Mouse (Mus musculus) kidney, postnatal 25 days (tissue): ENCODE data around the gene Cops7a.
A peak's percentile ranks its signal among the peaks of the same experiment; 100 is the strongest.

Source experiments
- DNase-seq, 2 experiments: peaks; one replicate each; pipeline ENCODE4 v3.0.0; 2021; ENCODE audit warnings: mixed read lengths in 2 of 2

Gene Cops7a

DNA sequence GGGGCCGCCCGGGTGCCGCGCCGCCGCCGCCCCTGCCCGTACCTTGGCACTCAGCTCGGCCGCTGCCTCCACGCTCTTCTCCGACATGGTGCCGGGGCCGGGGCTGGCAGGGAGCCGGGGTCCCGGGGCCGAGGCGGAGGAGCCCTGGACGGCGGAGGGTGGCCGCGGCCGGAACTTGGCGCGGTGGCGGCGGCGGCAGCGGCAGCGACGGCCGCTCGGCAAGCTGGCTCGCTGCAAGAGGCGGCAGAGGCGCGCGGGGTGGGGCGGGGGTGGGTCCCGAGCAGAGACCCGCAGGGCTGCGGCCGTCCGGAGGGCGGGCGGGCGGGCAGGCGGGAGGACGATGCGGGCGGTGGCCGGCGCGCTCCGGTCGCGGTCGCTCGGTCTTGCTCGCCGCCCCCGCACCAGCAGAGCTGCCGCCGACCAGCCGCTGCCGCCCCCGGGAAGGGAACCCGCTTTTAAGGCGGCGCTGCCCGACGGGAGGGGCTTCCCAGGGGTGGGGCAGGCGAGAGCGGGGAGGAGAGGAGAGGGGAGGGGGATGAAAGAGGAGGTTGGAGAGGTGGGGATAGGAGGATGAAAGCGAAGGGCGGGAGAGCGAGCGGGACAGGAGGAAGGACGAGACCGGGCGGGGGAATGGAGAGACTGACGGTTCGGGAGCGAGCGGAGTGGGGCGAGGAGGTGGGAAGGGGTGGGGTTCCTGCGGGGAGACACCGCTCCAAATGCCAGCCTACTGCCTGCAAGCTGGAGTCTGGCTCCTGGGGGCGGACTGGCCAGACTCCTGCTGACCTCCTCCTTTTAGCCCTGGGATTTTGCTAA, 47.6 kb downstream of the Cops7a start:
- peak; percentile 92 to 98 for DNase-seq

DNA sequence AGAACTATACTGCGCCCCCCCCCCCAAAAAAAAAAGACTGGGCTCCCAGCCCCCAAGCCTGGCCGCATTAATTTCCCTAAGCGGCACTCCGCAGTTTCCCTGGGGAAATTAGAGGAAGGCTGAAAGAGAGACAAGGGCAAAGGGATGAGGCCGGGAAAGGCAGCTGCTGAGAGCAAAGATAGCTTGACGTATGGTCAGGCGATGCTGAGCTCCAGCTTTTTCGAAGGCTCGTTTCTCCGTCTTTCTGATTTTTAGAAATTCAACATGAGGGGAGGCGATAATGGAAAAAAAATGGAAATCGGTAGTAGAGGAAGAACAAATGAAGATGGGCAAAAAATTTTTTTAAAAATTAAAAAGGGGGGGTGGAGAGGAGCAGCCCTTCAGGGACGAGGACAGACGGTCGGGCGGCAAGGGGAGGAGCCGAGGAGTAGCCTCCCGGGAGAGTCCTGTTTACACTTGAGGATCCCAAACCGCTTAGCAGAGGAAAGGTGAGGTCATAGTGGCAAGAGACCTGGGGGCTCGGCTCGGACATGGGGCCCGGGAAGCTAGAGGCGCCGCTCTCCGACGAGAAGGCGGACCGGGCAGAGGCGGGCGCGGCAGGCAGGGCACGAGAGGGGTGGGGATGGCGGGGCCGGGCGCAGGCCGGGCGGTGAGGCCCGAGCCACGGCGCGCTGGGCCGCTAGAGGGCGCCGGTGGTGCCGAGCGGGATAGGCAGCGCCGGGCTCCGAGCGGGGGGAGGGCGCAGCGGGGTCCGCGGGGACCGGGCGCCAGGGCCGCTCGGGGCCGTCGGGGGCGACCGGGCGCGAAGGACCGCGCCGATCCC, 48.4 kb downstream of the Cops7a start:
- DNase-seq = peak; percentile 91 to 95

GRCm38 (mm10) chr6:124915942-124916694, 49.2 kb downstream of the Cops7a start:
- peak; percentile 65 to 90 for DNase-seq

GRCm38 (mm10) chr6:124915160-124915941, 50.0 kb downstream of the Cops7a start:
- DNase-seq = peak; percentile 69 to 87

- no peak for DNase-seq
These were observed 50.8 kb downstream of the Cops7a start for GRCm38 (mm10) chr6:124914511-124914910.

DNA sequence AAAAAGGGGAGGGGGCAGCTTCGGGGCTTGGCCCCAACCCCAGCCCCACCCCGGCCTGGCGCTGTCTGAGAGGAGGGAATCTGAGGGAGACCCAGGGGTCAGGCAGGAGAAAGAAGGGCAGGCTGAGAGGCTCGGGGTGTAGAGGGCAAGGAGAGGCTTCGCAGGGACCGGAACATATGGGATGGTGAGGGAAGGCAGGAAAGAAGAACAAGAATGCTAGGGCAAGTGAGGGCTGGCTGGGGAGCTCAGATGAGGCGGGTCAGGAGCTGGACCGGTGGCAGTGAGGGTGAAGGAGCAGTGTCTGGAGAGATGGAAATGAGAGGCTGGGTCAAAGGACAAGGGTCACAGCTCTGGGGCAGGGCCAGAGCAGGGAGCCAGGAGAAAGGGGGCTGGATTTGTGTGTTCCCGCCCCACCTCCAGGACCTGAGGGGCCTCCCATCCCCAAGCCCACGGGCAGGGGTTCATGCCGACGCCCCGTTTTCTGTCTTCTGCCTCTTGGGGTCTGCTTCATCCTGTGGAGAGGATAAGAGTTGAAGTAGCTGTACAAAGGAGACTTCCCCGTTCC, 51.5 kb downstream of the Cops7a start:
- peak; percentile 64 to 86 for DNase-seq

DNA sequence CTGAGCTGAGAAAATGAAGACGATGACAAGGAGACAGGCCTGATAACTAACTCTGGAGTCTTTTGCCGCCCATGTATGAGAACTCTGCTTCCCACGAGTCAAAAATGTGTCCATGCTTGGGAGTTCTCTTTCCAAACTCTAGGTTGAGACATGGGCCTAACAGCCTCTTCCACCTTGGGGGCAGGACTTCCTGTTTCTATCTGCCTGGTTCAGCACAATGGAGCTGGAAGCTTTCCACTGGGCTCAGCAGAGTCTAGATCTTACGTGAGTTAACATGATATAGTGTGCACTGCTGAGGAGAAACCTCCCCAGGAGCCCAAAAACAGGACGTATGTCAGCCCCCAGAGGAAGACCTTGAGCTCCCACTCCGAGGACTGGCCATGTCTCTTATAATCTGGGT, 52.1 kb downstream of the Cops7a start:
- peak in 1 of 2 experiments; percentile 51 for DNase-seq

DNA sequence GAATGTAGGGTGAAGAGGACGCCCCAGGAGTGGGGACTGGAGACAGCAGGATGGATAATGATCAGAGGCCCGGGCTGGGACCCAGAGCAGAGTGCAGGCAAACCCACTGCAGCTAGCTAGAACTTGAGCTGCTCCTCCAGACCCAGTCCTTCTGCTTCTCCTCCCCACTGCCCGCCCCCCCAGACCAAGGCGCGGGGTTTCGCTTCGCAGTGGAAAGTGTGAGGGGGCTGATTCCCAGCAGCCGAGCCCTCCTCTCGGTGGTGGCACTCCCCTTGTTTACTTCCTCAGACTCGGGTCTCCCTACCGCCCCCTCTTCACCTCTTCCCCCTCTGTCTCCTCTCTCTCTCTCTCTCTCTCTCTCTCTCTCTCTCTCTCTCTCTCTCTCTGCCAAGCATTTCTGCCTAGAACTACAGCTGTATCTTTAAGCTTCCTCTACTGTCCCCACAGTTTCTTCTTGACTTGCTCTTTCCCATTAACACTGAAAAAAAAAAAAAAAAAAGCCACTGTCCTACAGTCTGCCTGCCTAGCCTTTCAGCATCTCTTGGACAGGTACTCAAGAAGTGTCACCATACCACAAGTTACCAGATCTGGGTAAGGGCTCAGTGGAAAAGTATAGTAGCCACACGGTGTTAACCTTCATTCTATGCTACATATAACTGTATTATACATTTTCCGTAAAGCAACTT, 53.7 kb downstream of the Cops7a start, which contains the start of gene Lag3:
Gene Lag3, minus strand, starts transcription at position 173 of the 686 bp plus-strand sequence.
- DNase-seq = no peak

- DNase-seq = no peak
These were observed 55.3 kb downstream of the Cops7a start for GRCm38 (mm10) chr6:124910032-124910431.
